Mouse (Mus musculus) ES-E14 (cell line): ENCODE data around the gene Ces2h. TPM values are rescaled to one million over a fixed set of nuclear protein-coding genes. Genes with fewer than 3 reads are reported as not detected.

Experiments used
- DNase-seq: peaks from one replicate; pipeline ENCODE4 v3.0.0-alpha.2; 2013; ENCODE audit warnings: low read depth, low spot score
- H3K27ac ChIP-seq: 2 replicates; pipeline ENCODE4 v1.5.1; 2012; ENCODE audit warnings: low read depth, mild to moderate bottlenecking, low read length, moderate library complexity, mixed read lengths; ENCODE audit not compliant: poor library complexity, insufficient read depth, severe bottlenecking
- H3K36me3 ChIP-seq: 2 replicates; pipeline ENCODE4 v1.6.1; 2012; ENCODE audit warnings: mild to moderate bottlenecking, low read length, moderate library complexity, mixed read lengths; ENCODE audit not compliant: control insufficient read depth, poor library complexity, insufficient read depth, severe bottlenecking
- H3K4me1 ChIP-seq, 2 experiments: fragments of 150-350 bp in 1 of 2; sonication (generic) in 1 of 2; 2 replicates each; pipeline ENCODE4 v1.6.1; 2012; ENCODE audit warnings: low read length in 2 of 2, mild to moderate bottlenecking in 1 of 2, mixed read lengths in 1 of 2; ENCODE audit not compliant: control insufficient read depth in 2 of 2, insufficient read depth in 2 of 2, poor library complexity in 1 of 2
- H3K4me3 ChIP-seq, 2 experiments: fragments of 150-350 bp in 1 of 2; sonication (generic) in 1 of 2; 2 replicates each; pipeline ENCODE4 v1.5.1; 2012; ENCODE audit warnings: low read length in 2 of 2, low read depth in 1 of 2, mild to moderate bottlenecking in 1 of 2, mixed read lengths in 1 of 2; ENCODE audit not compliant: insufficient read depth in 1 of 2, poor library complexity in 1 of 2, severe bottlenecking in 1 of 2
- H3K9ac ChIP-seq: 2 replicates; pipeline ENCODE4 v1.6.1; 2012; ENCODE audit warnings: low read depth, mild to moderate bottlenecking, low read length, mixed read lengths; ENCODE audit not compliant: poor library complexity, insufficient read depth, severe bottlenecking
- H3K9me3 ChIP-seq: fragments of 150-350 bp; sonication (generic); 2 replicates; pipeline ENCODE4 v1.6.1; 2012; ENCODE audit warnings: low read depth, mild to moderate bottlenecking, low read length; ENCODE audit not compliant: control insufficient read depth, insufficient read depth
- CHD2 ChIP-seq: IDR thresholded peaks from 2 replicates; pipeline ENCODE4 v1.6.1; 2014; ENCODE audit warnings: mild to moderate bottlenecking, low read depth, low read length, inconsistent platforms
- HCFC1 ChIP-seq: IDR thresholded peaks from 2 replicates; pipeline ENCODE4 v1.6.1; 2012; ENCODE audit warnings: low read length, inconsistent platforms, borderline replicate concordance; ENCODE audit not compliant: insufficient read depth
- MAFK ChIP-seq: IDR thresholded peaks from 2 replicates; pipeline ENCODE4 v1.6.1; 2014; ENCODE audit warnings: mild to moderate bottlenecking, low read depth, low read length, inconsistent platforms; ENCODE audit not compliant: insufficient read depth
- ZC3H11A ChIP-seq: IDR thresholded peaks from 2 replicates; pipeline ENCODE4 v1.6.1; 2012; ENCODE audit warnings: low read depth, mild to moderate bottlenecking, inconsistent platforms, low read length, borderline replicate concordance
- ZNF384 ChIP-seq: IDR thresholded peaks from 2 replicates; pipeline ENCODE4 v1.6.1; 2012; ENCODE audit warnings: low read depth, low read length, inconsistent platforms
- in situ Hi-C, 2 experiments: fragments of 600-800 bp; cut with MboI; formaldehyde crosslinking; loops; one replicate each; pipeline ENCODE4 v1.15.1; 2025; ENCODE audit warnings: low sequenced_read_pairs in 2 of 2, inconsistent platforms in 1 of 2; ENCODE audit not compliant: unreplicated experiment in 2 of 2
- total RNA-seq: library from RNA; depleted of rRNA; stranded (reverse); fragments of 300-350 nt; gene quantifications from 2 replicates; pipeline ENCODE4 v1.2.3, GENCODE M21; 2012

Gene Ces2h
- total RNA-seq, 1 experiment = not detected

- H3K27ac ChIP-seq = no peak overlapping the region
- in situ Hi-C loops = no loop called here
- H3K9ac ChIP-seq = no peak overlapping the region
- no peaks in the 10 kb centered on the region for H3K36me3 ChIP-seq
- no peak for TF ChIP-seq ZC3H11A
- no peak for TF ChIP-seq ZNF384
- TF ChIP-seq CHD2 = no peak
- no peak for TF ChIP-seq MAFK
- TF ChIP-seq HCFC1 = no peak
- H3K4me3 ChIP-seq = no peak overlapping the region
- DNase-seq = peak; percentile 2
- H3K4me1 ChIP-seq = no peaks in the 10 kb centered on the region
- peaks cover 5% of the 10 kb centered on the region; the same call in 1 of the 2 replicates for H3K9me3 ChIP-seq
Measured at GRCm38 (mm10) chr8:105011136-105011535, 10.5 kb downstream of the Ces2h start.

GRCm38 (mm10) chr8:105014391-105014790, 13.7 kb downstream of the Ces2h start:
- Histone ChIP-seq H3K4me1 (no peaks in the 10 kb centered on the region), H3K9me3 (peaks cover 2% of the 10 kb centered on the region; the same call in 1 of the 2 replicates), H3K4me3 (no peak overlapping the region), H3K36me3 (no peaks in the 10 kb centered on the region), H3K9ac (no peak overlapping the region), H3K27ac (no peak overlapping the region)
- TF ChIP-seq ZC3H11A (no peak), CHD2 (no peak), ZNF384 (no peak), HCFC1 (no peak), MAFK (no peak)
- no peak for DNase-seq
- in situ Hi-C loops = no loop called here

- TF ChIP-seq CHD2 (no peak), ZC3H11A (no peak), MAFK (no peak), ZNF384 (no peak), HCFC1 (no peak)
- in situ Hi-C loops = no loop called here
- H3K4me1 ChIP-seq = no peaks in the 10 kb centered on the region
- no peak overlapping the region for H3K27ac ChIP-seq
- no peaks in the 10 kb centered on the region for H3K36me3 ChIP-seq
- no peak for DNase-seq
- H3K4me3 ChIP-seq = no peak overlapping the region
- H3K9ac ChIP-seq = no peak overlapping the region
- H3K9me3 ChIP-seq = no peaks in the 10 kb centered on the region
Measured at GRCm38 (mm10) chr8:105021954-105022353, 21.3 kb downstream of the Ces2h start.

GRCm38 (mm10) chr8:105023087-105023486, 22.4 kb downstream of the Ces2h start:
- TF ChIP-seq CHD2 = no peak
- TF ChIP-seq MAFK = no peak
- no peak for TF ChIP-seq ZNF384
- TF ChIP-seq ZC3H11A = no peak
- no peak for TF ChIP-seq HCFC1
- in situ Hi-C loops = no loop called here
- no peak overlapping the region for H3K4me3 ChIP-seq
- no peaks in the 10 kb centered on the region for H3K9me3 ChIP-seq
- H3K36me3 ChIP-seq = no peaks in the 10 kb centered on the region
- no peak overlapping the region for H3K9ac ChIP-seq
- no peak overlapping the region for H3K27ac ChIP-seq
- no peaks in the 10 kb centered on the region for H3K4me1 ChIP-seq
- no peak for DNase-seq

GRCm38 (mm10) chr8:105025050-105025449, 24.4 kb downstream of the Ces2h start:
- H3K9ac ChIP-seq = no peak overlapping the region
- in situ Hi-C loops = no loop called here
- no peaks in the 10 kb centered on the region for H3K4me1 ChIP-seq
- TF ChIP-seq MAFK (peak; percentile 94), ZNF384 (no peak), ZC3H11A (peak; percentile 80; the same call in 1 of the 2 replicates)
- H3K9me3 ChIP-seq = no peaks in the 10 kb centered on the region
- H3K27ac ChIP-seq = no peak overlapping the region
- no peak overlapping the region for H3K4me3 ChIP-seq
- DNase-seq = peak; percentile 54
- H3K36me3 ChIP-seq = no peaks in the 10 kb centered on the region
